8 mouse cellular contexts compared by ENCODE assay signal in genomic region chr7:17024814-17025504, GRCm38 (mm10). TPM values are rescaled to one million over a fixed set of nuclear protein-coding genes. Genes with fewer than 3 reads are reported as not detected.
A peak's percentile ranks its signal among the peaks of the same experiment; 100 is the strongest.
DNase-seq lines count a peak whose midpoint lies in the region; ATAC-seq and TF ChIP-seq lines count a peak whose summit lies in the region.

No protein-coding gene starts in this region.

- H3K9ac ChIP-seq in intestine, embryonic 14.5 days (ENCODE audit: low read length), result no peak overlapping the region
- H3K9ac ChIP-seq in liver, embryonic 16.5 days (ENCODE audit: low read depth, low read length), result 0 out of 2 replicates have a peak overlapping the region, but pooled peaks have one; percentile 22
- no peak overlapping the region for H3K9ac ChIP-seq in stomach, postnatal 0 days (ENCODE audit: low read length)

- no peak for TF ChIP-seq EP300 in stomach, postnatal 0 days (optimal IDR thresholded peaks at IDR 0.05)

- no peaks in the 10 kb centered on the region for H3K27me3 ChIP-seq in heart, embryonic 10.5 days (ENCODE audit: insufficient read depth, poor library complexity, severe bottlenecking)
- no peaks in the 10 kb centered on the region for H3K27me3 ChIP-seq in intestine, embryonic 14.5 days (replicated peaks; ENCODE audit: control insufficient read depth, insufficient read depth, low read length)
- H3K27me3 ChIP-seq in liver, embryonic 16.5 days (ENCODE audit: control insufficient read depth, insufficient read depth, low read depth, low read length), result no peaks in the 10 kb centered on the region
- H3K27me3 ChIP-seq in stomach, postnatal 0 days (ENCODE audit: control insufficient read depth, insufficient read depth, low read length), result no peaks in the 10 kb centered on the region

- H3K9me3 ChIP-seq in heart, embryonic 10.5 days, result no peaks in the 10 kb centered on the region
- H3K9me3 ChIP-seq in intestine, embryonic 14.5 days (ENCODE audit: control insufficient read depth, low read length), result no peaks in the 10 kb centered on the region
- no peaks in the 10 kb centered on the region for H3K9me3 ChIP-seq in liver, embryonic 16.5 days (replicated peaks; ENCODE audit: control insufficient read depth, low read length)
- H3K9me3 ChIP-seq in stomach, postnatal 0 days (ENCODE audit: control insufficient read depth, low read length), result no peaks in the 10 kb centered on the region

- no peak overlapping the region for H3K4me2 ChIP-seq in intestine, embryonic 14.5 days (ENCODE audit: low read length)
- peak overlapping the region; percentile 15; the same call in 1 of the 2 replicates for H3K4me2 ChIP-seq in liver, embryonic 16.5 days (ENCODE audit: low read depth, low read length)
- H3K4me2 ChIP-seq in stomach, postnatal 0 days (replicated peaks; ENCODE audit: low read depth), result peak overlapping the region; percentile 74

- peaks cover 50% of the 10 kb centered on the region for H3K36me3 ChIP-seq in heart, embryonic 10.5 days
- H3K36me3 ChIP-seq in intestine, embryonic 14.5 days (ENCODE audit: control insufficient read depth, insufficient read depth, low read length), result peaks cover 46% of the 10 kb centered on the region
- peaks cover 12% of the 10 kb centered on the region for H3K36me3 ChIP-seq in liver, embryonic 16.5 days (ENCODE audit: control insufficient read depth, insufficient read depth)
- peaks cover 15% of the 10 kb centered on the region for H3K36me3 ChIP-seq in stomach, postnatal 0 days (ENCODE audit: control insufficient read depth, insufficient read depth, low read length)

- TF ChIP-seq POLR2A in bone marrow macrophage, adult 2 months (IDR thresholded peaks at IDR 0.05; ENCODE audit: borderline replicate concordance, low read depth, low read length), result no peak

- H3K27ac ChIP-seq in heart, embryonic 10.5 days, result peak overlapping the region; percentile 69; the same call in 1 of the 2 replicates
- peak overlapping the region; percentile 93 for H3K27ac ChIP-seq in bone marrow macrophage, adult 2 months (ENCODE audit: insufficient read depth, low read depth, low read length)
- 0 out of 2 replicates have a peak overlapping the region, but pooled peaks have one; percentile 19 for H3K27ac ChIP-seq in intestine, embryonic 14.5 days (ENCODE audit: low read depth)
- H3K27ac ChIP-seq in liver, embryonic 16.5 days (ENCODE audit: low read length), result peak overlapping the region; percentile 45
- H3K27ac ChIP-seq in stomach, postnatal 0 days (replicated peaks), result peak overlapping the region; percentile 88

- H3K4me3 ChIP-seq in heart, embryonic 10.5 days, result no peak overlapping the region
- H3K4me3 ChIP-seq in bone marrow macrophage, adult 2 months (ENCODE audit: insufficient read depth, low read length), result peak overlapping the region; percentile 81
- no peak overlapping the region for H3K4me3 ChIP-seq in intestine, embryonic 14.5 days (ENCODE audit: low read depth, low read length)
- H3K4me3 ChIP-seq in liver, embryonic 16.5 days (ENCODE audit: low read depth, low read length), result no peak overlapping the region
- H3K4me3 ChIP-seq in stomach, postnatal 0 days (ENCODE audit: low read depth, low read length), result no peak overlapping the region

- H3K4me1 ChIP-seq in heart, embryonic 10.5 days, result peaks cover 53% of the 10 kb centered on the region
- peaks cover 38% of the 10 kb centered on the region for H3K4me1 ChIP-seq in bone marrow macrophage, adult 2 months (ENCODE audit: control insufficient read depth, insufficient read depth, low read length)
- peaks cover 25% of the 10 kb centered on the region for H3K4me1 ChIP-seq in intestine, embryonic 14.5 days (replicated peaks; ENCODE audit: control insufficient read depth, insufficient read depth, low read length)
- H3K4me1 ChIP-seq in liver, embryonic 16.5 days (ENCODE audit: control insufficient read depth, low read depth, low read length), result peaks cover 46% of the 10 kb centered on the region
- H3K4me1 ChIP-seq in stomach, postnatal 0 days (replicated peaks; ENCODE audit: control insufficient read depth, insufficient read depth), result peaks cover 7% of the 10 kb centered on the region

- no peak for ATAC-seq in intestine, embryonic 14.5 days (replicated peaks; ENCODE audit: low FRiP score, low TSS enrichment, low read depth)
- no peak for ATAC-seq in liver, embryonic 16.5 days (ENCODE audit: low read depth)
- ATAC-seq in stomach, postnatal 0 days (ENCODE audit: low FRiP score, low TSS enrichment), result no peak

- intact Hi-C loops in heart, postnatal 25 days (cut with DNase I), result no loop called here

- TF ChIP-seq CTCF in bone marrow macrophage, adult 2 months (IDR thresholded peaks at IDR 0.05; ENCODE audit: low read depth, low read length), result no peak
- TF ChIP-seq CTCF in stomach, postnatal 0 days (IDR thresholded peaks at IDR 0.05; ENCODE audit: low read depth), result no peak

- DNase-seq in heart, embryonic 10.5 days (ENCODE audit: low spot score), result no peak
- no peak for DNase-seq in heart, postnatal 25 days (ENCODE audit: low spot score)
- DNase-seq in intestine, embryonic 14.5 days (ENCODE audit: low spot score), result no peak
- DNase-seq in stomach, postnatal 0 days (ENCODE audit: low spot score), result peak; percentile 52
- no peak for DNase-seq in ovary, postnatal 36 days (ENCODE audit: low spot score)
- DNase-seq in embryo, embryonic 9.5 days (ENCODE audit: extremely low spot score), result no peak

- WGBS in heart, embryonic 10.5 days, result 79% methylated on average over 10 of the region's 10 CpGs
- 80% methylated on average over 10 of the region's 10 CpGs for WGBS in intestine, embryonic 14.5 days
- 55% methylated on average over 10 of the region's 10 CpGs for WGBS in liver, embryonic 16.5 days (ENCODE audit: insufficient replicate concordance)
- 46% methylated on average over 10 of the region's 10 CpGs for WGBS in stomach, postnatal 0 days

RNA-seq across cellular contexts. Expression of gene Ppp5c, which starts 2.8 kb away (rescaled TPM):
- polyA plus RNA-seq in heart, embryonic 10.5 days (2016; fragmentation: Nextera tagmentation; extraction: Ambion mirVana), result 112 and 124 TPM in 2 replicates
- total RNA-seq in heart, postnatal 25 days (2021), result 100 to 1,000 TPM in 1 of 2 experiments, 10 to 100 TPM in 1; 97.5 to 102 TPM
- polyA plus RNA-seq in bone marrow macrophage, adult 2 months (2012; ENCODE audit: insufficient read depth, insufficient read length, missing spikeins), result 70.7 and 83.1 TPM in 2 replicates
- polyA plus RNA-seq in intestine, embryonic 14.5 days (2014; fragmentation: Nextera tagmentation; extraction: Ambion mirVana), result 101 and 103 TPM in 2 replicates
- polyA plus RNA-seq in liver, embryonic 16.5 days (2015; fragmentation: Nextera tagmentation; extraction: Ambion mirVana), result 38.0 and 38.6 TPM in 2 replicates
- polyA plus RNA-seq in stomach, postnatal 0 days (2015; fragmentation: Nextera tagmentation; extraction: Ambion mirVana), result 51.6 and 57.5 TPM in 2 replicates

RNA-seq across cellular contexts. Expression of gene Ccdc8, which starts 32.5 kb away (rescaled TPM):
- polyA plus RNA-seq in heart, embryonic 10.5 days (2016; fragmentation: Nextera tagmentation; extraction: Ambion mirVana), result 13.3 and 19.7 TPM in 2 replicates
- total RNA-seq in heart, postnatal 25 days (2021), result 1 to 10 TPM; 5.2 to 6.5 TPM
- not detected in 2 replicates for polyA plus RNA-seq in bone marrow macrophage, adult 2 months (2012; ENCODE audit: insufficient read depth, insufficient read length, missing spikeins)
- 24.1 and 26.0 TPM in 2 replicates for polyA plus RNA-seq in intestine, embryonic 14.5 days (2014; fragmentation: Nextera tagmentation; extraction: Ambion mirVana)
- polyA plus RNA-seq in liver, embryonic 16.5 days (2015; fragmentation: Nextera tagmentation; extraction: Ambion mirVana), result 5.3 and 5.9 TPM in 2 replicates
- polyA plus RNA-seq in stomach, postnatal 0 days (2015; fragmentation: Nextera tagmentation; extraction: Ambion mirVana), result 4.7 and 6.7 TPM in 2 replicates

RNA-seq across cellular contexts. Expression of gene Hif3a, which starts 37.3 kb away (rescaled TPM):
- polyA plus RNA-seq in heart, embryonic 10.5 days (2016; fragmentation: Nextera tagmentation; extraction: Ambion mirVana), result 18.2 and 31.3 TPM in 2 replicates
- 1 to 10 TPM; 1.8 to 1.9 TPM for total RNA-seq in heart, postnatal 25 days (2021)
- polyA plus RNA-seq in bone marrow macrophage, adult 2 months (2012; ENCODE audit: insufficient read depth, insufficient read length, missing spikeins), result 0.27 TPM in 1 of 2 replicates, not detected in the other
- 55.8 and 58.2 TPM in 2 replicates for polyA plus RNA-seq in intestine, embryonic 14.5 days (2014; fragmentation: Nextera tagmentation; extraction: Ambion mirVana)
- 36.0 and 43.3 TPM in 2 replicates for polyA plus RNA-seq in liver, embryonic 16.5 days (2015; fragmentation: Nextera tagmentation; extraction: Ambion mirVana)
- 3.4 and 4.0 TPM in 2 replicates for polyA plus RNA-seq in stomach, postnatal 0 days (2015; fragmentation: Nextera tagmentation; extraction: Ambion mirVana)

RNA-seq across cellular contexts. Expression of gene Gm42372, which starts 42.1 kb away (rescaled TPM):
- 0.22 and 0.24 TPM in 2 replicates for polyA plus RNA-seq in heart, embryonic 10.5 days (2016; fragmentation: Nextera tagmentation; extraction: Ambion mirVana)
- not detected for total RNA-seq in heart, postnatal 25 days (2021)
- polyA plus RNA-seq in bone marrow macrophage, adult 2 months (2012; ENCODE audit: insufficient read depth, insufficient read length, missing spikeins), result 0.16 TPM in 1 of 2 replicates, not detected in the other
- polyA plus RNA-seq in intestine, embryonic 14.5 days (2014; fragmentation: Nextera tagmentation; extraction: Ambion mirVana), result 0.51 and 0.62 TPM in 2 replicates
- 0.04 TPM in 2 replicates for polyA plus RNA-seq in liver, embryonic 16.5 days (2015; fragmentation: Nextera tagmentation; extraction: Ambion mirVana)
- polyA plus RNA-seq in stomach, postnatal 0 days (2015; fragmentation: Nextera tagmentation; extraction: Ambion mirVana), result 0.15 and 0.16 TPM in 2 replicates

RNA-seq across cellular contexts. Expression of gene Psg16, which starts 48.9 kb away (rescaled TPM):
- polyA plus RNA-seq in heart, embryonic 10.5 days (2016; fragmentation: Nextera tagmentation; extraction: Ambion mirVana), result 0.03 and 0.04 TPM in 2 replicates
- under 1 TPM; 0.14 to 0.16 TPM for total RNA-seq in heart, postnatal 25 days (2021)
- polyA plus RNA-seq in bone marrow macrophage, adult 2 months (2012; ENCODE audit: insufficient read depth, insufficient read length, missing spikeins), result 0.12 TPM in 1 of 2 replicates, not detected in the other
- polyA plus RNA-seq in intestine, embryonic 14.5 days (2014; fragmentation: Nextera tagmentation; extraction: Ambion mirVana), result 0.11 and 0.36 TPM in 2 replicates
- 0.20 and 0.25 TPM in 2 replicates for polyA plus RNA-seq in liver, embryonic 16.5 days (2015; fragmentation: Nextera tagmentation; extraction: Ambion mirVana)
- polyA plus RNA-seq in stomach, postnatal 0 days (2015; fragmentation: Nextera tagmentation; extraction: Ambion mirVana), result 0.05 and 0.12 TPM in 2 replicates

Comparison
In these comparisons a context has a peak if more than half of its experiments do, and no peak if none do; other contexts are left out.
1. H3K27ac ChIP-seq: peak in every context shown above with its lines; median percentile 93 in bone marrow macrophage, adult 2 months; 88 in stomach, postnatal 0 days; 69 in heart, embryonic 10.5 days; 45 in liver, embryonic 16.5 days; 19 in intestine, embryonic 14.5 days.